Mouse (Mus musculus) bone marrow, adult 2 months (tissue): ENCODE data around the gene Ganab. TPM values are rescaled to one million over a fixed set of nuclear protein-coding genes. Genes with fewer than 3 reads are reported as not detected.

ENCODE experiments used
- H3K27ac ChIP-seq: fragments of 200-500 bp; 2 replicates; pipeline ENCODE4 v1.5.1; 2012; ENCODE audit warnings: low read depth, mild to moderate bottlenecking, control low read depth, inconsistent platforms, low read length; ENCODE audit not compliant: control insufficient read depth, poor library complexity, insufficient read depth
- H3K4me1 ChIP-seq: fragments of 200-500 bp; 2 replicates; pipeline ENCODE4 v1.6.1; 2011; ENCODE audit warnings: low read length; ENCODE audit not compliant: control insufficient read depth, insufficient read depth
- H3K4me3 ChIP-seq: fragments of 200-500 bp; replicated peaks from 2 replicates; pipeline ENCODE3; 2011; ENCODE audit warnings: mild to moderate bottlenecking, low read depth, low read length, control low read depth; ENCODE audit not compliant: control insufficient read depth
- CTCF ChIP-seq: fragments of 200-500 bp; IDR thresholded peaks from 2 replicates; pipeline ENCODE4 v1.5.1; 2011; ENCODE audit warnings: low read length, control low read depth; ENCODE audit not compliant: control insufficient read depth, insufficient read depth
- POLR2A ChIP-seq: fragments of 200-500 bp; IDR thresholded peaks from 2 replicates; pipeline ENCODE4 v1.6.1; 2011; ENCODE audit warnings: low read depth, mild to moderate bottlenecking, control low read depth, low read length, borderline replicate concordance; ENCODE audit not compliant: control insufficient read depth
- WGBS: fragments of 180-500 bp; shearing (Covaris S2); methylation state at CpG from one replicate; pipeline ENCODE4 v1.1.7; 2018; 5-methylcytosine and 5-hydroxymethylcytosine counted together
- polyA plus RNA-seq: library from polyadenylated mRNA; stranded (reverse); fragments of >200 nt; gene quantifications from 2 replicates; pipeline ENCODE4 v1.2.4, GENCODE M21; 2011; ENCODE audit warnings: low replicate concordance; ENCODE audit not compliant: missing spikeins, insufficient read depth, insufficient read length

The Ganab gene
- polyA plus RNA-seq, 1 experiment = 61.7 TPM

DNA sequence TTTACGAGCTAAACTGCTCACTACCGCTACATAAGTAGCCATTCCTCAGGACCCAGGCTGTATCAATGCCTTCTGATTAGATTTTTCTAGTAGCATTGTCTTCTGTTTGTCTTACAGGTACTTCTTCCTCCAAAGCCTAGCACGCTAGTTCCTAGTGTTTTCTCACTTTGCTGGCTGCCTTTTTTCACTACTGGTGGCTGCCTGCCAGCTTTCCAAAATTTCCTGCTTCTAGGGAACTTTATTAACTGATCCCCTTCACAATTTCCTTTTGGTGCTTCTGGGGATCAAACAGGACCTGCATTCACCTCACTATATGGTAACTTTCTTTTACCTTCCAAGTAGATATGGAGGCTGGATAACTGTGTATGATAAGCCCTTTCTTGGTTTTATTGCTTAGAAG lies 1.2 kb downstream of the Ganab start:
- Histone ChIP-seq H3K4me1 (peaks cover 4% of the 10 kb centered on the region; the same call in 1 of the 2 replicates), H3K4me3 (no peak overlapping the region), H3K27ac (no peak overlapping the region)
- 47% methylated on average over 3 of the region's 3 CpGs for WGBS
- TF ChIP-seq POLR2A (no peak), CTCF (no peak)

DNA sequence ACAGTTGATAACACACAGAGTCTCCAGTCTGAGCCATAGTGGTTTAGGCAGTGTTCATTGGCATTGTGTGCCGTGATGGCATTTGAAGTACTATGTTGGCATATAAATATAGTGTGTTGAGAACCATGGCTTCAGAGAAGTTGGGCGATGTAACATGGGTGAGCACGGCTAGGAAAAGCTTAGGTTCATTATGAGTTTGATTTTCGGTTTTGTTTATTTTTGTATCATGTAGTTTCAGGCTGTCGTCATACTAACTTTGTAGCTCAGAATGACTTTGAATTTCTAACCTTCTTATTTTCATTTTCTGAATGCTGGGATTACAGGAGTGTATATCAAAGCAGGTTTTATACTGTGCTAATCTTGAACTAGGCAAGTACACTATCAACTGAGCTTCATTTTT lies 5.5 kb downstream of the Ganab start:
- no peak overlapping the region for H3K27ac ChIP-seq
- no peak for TF ChIP-seq CTCF
- no peak for TF ChIP-seq POLR2A
- WGBS = 90% methylated on average over 5 of the region's 5 CpGs
- H3K4me3 ChIP-seq = no peak overlapping the region
- peaks cover 1% of the 10 kb centered on the region; the same call in 1 of the 2 replicates for H3K4me1 ChIP-seq

DNA sequence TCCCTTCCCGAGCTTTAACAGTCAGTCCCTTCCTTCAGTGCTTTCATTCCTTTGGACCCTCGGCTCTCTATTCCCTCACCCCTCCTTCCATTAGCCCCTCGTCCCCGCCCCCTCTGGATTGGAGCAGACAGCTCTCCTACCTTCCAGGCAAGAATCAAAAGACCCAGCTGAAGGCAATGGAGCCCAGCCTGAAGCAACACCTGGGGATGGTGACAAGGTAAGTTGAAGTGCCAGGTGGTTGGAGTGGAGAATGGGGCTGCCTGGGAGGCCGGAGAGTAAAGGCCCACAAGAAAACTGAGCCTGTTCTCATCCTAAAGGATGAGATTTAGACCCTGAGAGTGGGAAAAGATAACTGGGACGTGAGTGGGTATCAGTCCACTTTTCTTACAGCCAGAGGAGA lies 10.7 kb downstream of the Ganab start:
- WGBS = 91% methylated on average over 6 of the region's 6 CpGs
- TF ChIP-seq POLR2A (no peak), CTCF (no peak)

DNA sequence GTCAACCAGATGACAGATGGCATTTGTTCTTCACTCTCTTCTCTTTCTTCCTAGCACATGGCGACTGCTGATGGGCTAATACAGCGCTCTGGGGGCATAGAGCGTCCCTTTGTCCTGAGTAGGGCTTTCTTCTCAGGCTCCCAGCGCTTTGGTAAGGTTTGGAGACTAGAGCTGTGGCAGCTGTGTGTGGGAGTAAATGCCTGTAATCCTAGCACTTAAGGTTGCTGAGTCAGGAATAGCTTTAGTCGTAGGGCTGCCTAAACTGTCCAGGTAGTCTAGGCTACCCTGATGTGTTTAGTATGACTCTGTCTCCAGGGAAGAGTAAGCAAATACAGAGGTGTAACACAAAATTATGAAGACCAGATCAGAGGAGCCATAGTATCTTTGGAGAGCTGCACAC lies 13.9 kb downstream of the Ganab start:
- Histone ChIP-seq H3K27ac (no peak overlapping the region), H3K4me1 (no peaks in the 10 kb centered on the region)
- 92% methylated on average over 5 of the region's 5 CpGs for WGBS

More for the DNA sequence above, 10.7 kb downstream of the Ganab start:
- no peaks in the 10 kb centered on the region for H3K4me1 ChIP-seq
- H3K27ac ChIP-seq = no peak overlapping the region
- H3K4me3 ChIP-seq = no peak overlapping the region

DNA sequence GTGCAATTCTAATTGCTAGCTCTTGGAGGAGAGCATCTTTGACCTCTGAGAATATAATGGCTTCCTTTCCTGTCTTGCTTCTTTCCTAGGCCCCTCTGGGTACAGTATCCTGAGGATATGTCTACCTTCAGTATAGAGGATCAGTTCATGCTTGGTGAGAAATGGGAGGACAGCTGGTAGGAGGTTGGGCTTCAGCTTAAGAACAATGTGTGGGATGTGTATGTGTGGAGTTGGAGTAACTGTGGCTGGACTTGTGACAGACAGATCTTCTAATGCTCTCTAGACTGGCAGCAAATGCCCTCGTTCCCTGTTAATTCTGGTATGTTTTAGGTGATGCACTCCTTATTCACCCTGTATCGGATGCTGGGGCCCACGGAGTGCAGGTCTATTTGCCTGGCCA lies 16.3 kb downstream of the Ganab start:
- Histone ChIP-seq H3K4me3 (no peak overlapping the region), H3K27ac (no peak overlapping the region), H3K4me1 (no peaks in the 10 kb centered on the region)
- 94% methylated on average over 3 of the region's 3 CpGs for WGBS
- no peak for TF ChIP-seq CTCF
- no peak for TF ChIP-seq POLR2A

More for the DNA sequence above, 13.9 kb downstream of the Ganab start:
- H3K4me3 ChIP-seq = no peak overlapping the region
- no peak for TF ChIP-seq POLR2A
- TF ChIP-seq CTCF = no peak

DNA sequence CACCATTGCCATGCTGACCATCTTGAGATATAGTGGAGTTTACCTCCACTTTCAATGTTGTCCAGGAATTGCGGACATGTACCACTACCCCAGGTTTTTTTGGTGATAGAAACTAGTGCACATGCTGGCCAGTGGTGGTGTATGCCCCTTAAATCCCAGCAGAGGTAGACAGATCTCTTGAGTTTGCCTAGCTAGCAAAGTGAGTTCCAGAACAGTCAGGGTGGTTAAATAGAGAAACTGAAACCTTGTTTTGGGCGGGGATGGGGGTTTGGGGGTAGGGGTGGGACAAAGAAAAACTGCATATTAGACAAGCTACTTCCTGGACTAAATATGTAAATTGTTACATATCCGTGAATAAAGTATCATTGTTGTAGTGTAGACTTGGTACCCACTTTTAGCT lies 21.1 kb downstream of the Ganab start:
- TF ChIP-seq POLR2A (no peak), CTCF (no peak)
- WGBS = 52% methylated on average over 3 of the region's 3 CpGs
- H3K27ac ChIP-seq = no peak overlapping the region
- peaks cover 3% of the 10 kb centered on the region; the same call in 1 of the 2 replicates for H3K4me1 ChIP-seq
- H3K4me3 ChIP-seq = no peak overlapping the region

DNA sequence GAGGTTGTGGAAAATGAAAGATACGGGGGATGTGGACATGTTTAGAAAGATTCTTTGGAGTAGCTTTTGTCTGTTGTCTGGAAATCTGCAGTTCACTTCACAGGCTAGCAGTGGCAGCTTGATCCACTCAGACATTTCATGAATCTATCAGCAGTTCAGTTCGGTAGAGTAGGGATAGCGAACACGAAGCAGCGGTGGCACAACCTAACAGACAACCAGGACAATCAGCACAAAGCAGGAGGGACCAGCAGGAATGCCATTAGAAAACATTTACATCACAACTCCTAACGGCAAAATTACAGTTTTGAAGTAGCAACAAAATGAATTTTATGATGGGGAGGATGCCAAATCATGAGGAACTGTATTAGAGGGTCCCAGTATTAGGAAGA lies 21.8 kb downstream of the Ganab start:
- TF ChIP-seq CTCF = no peak
- no peak for TF ChIP-seq POLR2A
- no peak overlapping the region; the same call in 1 of the 2 replicates for H3K27ac ChIP-seq
- peaks cover 3% of the 10 kb centered on the region; the same call in 1 of the 2 replicates for H3K4me1 ChIP-seq
- H3K4me3 ChIP-seq = peak overlapping the region; percentile 11
- WGBS = 70% methylated on average over 6 of the region's 6 CpGs

DNA sequence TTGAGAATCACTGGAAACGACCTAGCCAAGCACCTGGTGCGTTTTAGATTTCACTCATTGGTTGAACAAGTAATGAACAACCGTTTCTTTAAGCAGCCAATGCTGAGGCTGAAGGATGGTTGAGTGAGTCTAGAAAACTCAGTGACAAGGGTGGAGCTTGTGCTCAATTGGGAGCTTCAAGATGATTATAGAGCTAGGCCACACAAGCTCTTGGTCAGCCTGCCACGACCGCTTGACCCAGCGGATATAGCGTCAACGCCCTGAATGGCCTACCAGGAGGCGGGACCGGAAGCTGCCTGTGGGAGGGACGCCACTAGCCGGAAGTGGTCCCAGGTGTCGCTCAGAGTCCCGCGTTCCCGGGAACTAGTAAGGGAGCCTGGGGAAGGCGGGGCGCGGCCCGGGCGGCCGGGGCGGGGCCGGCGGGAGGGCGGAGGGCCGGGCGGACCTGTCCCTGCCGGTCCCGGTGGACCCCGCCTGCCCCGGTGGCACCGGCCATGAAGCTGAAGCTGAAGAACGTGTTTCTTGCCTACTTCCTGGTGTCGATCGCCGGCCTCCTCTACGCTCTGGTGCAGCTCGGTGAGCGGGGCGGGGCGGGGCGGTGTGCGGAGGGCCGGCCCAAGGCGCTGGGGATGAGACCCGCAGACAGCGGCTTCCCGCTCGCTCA lies 22.3 kb downstream of the Ganab start, which contains the start of gene B3gat3:
TSS of gene B3gat3 (plus strand) at position 302 of the 664 bp plus-strand sequence.
- Histone ChIP-seq H3K4me3 (peak within 1 kb of the TSS; percentile 91), H3K27ac (peak within 1 kb of the TSS; percentile 86), H3K4me1 (peaks cover 3% of the 10 kb centered on the region; the same call in 1 of the 2 replicates)
- 1% methylated on average over 50 of the region's 50 CpGs for WGBS
- TF ChIP-seq CTCF (no peak), POLR2A (peak; percentile 66; the same call in 1 of the 2 replicates)
